Mouse (Mus musculus): Measurements from ENCODE around the gene Oas1a. TPM values are rescaled to one million over a fixed set of nuclear protein-coding genes. Genes with fewer than 3 reads are reported as not detected.
"Not testable (repeated sequence)": the region's sequence is repeated elsewhere in the genome, so short reads cannot be mapped to it uniquely, and the experiment has no call there.

Gene Oas1a
- polyA plus RNA-seq, 2 experiments = 1.3 to 1.5 TPM

DNA sequence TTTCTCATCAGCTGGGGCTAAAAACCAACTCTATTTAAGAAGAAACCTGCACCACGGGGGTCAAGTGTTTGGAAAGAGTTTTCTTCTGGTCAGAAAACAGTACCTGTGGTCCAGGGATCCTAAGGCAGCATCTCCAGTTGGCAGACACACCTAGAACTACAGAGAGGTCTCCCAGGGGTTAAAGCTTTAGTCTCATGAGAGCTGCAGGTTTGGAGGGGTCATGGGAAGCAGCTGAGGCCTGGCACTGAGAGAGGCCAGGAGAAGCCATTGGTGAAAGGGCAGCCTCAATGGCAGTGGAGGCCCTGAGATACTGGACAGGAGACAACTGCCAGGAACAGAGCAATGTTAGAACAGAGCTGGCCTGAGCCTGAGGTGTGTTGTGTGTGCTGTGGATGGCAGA, 6.7 kb downstream of the Oas1a start:
- 68% methylated on average over 1 of the region's 1 CpGs for WGBS
- no peak for DNase-seq (ENCODE audit: low spot score)
- H3K4me2 ChIP-seq (replicated peaks; ENCODE audit: low read depth, low read length, severe bottlenecking) = no peak overlapping the region
- no peaks in the 10 kb centered on the region for H3K4me1 ChIP-seq (ENCODE audit: control insufficient read depth, insufficient read depth, low read length)
- H3K4me3 ChIP-seq (replicated peaks; ENCODE audit: low read length) = no peak overlapping the region
- H3K9ac ChIP-seq (ENCODE audit: low read depth, low read length, severe bottlenecking) = no peak overlapping the region
- H3K27ac ChIP-seq (replicated peaks; ENCODE audit: low read depth, low read length) = no peak overlapping the region
- no peaks in the 10 kb centered on the region for H3K27me3 ChIP-seq (ENCODE audit: control insufficient read depth, insufficient read depth, low read length)
- no peaks in the 10 kb centered on the region for H3K36me3 ChIP-seq (ENCODE audit: control insufficient read depth, insufficient read depth, low read length)
- no peaks in the 10 kb centered on the region for H3K9me3 ChIP-seq (ENCODE audit: control insufficient read depth, low read length)
- no peak for TF ChIP-seq POLR2A (IDR thresholded peaks at IDR 0.05; ENCODE audit: borderline replicate concordance, extremely low read depth, insufficient read depth, insufficient read length)
- ATAC-seq (ENCODE audit: low FRiP score, low read depth) = no peak

DNA sequence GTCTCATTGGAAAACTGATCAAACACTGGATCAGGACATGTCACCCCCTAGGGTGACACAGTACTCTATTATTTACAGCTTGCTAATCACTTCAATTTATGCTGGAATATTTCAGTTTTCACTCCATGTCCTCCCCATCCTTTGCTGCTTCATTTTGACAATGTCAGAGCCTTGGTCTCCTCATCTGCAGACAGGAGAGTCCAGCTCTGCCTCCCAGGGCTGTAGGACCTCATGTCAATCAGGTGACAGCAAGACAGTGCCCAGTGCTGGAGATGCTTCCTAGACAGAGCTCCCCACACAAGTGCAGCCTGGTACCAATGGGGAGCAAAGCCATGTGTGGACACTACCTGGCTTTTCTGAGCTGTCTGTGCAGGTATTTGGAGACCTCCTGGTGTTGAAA, 8.6 kb downstream of the Oas1a start:
- Histone ChIP-seq H3K4me1 (ENCODE audit: control insufficient read depth, insufficient read depth, low read length) (no peaks in the 10 kb centered on the region), H3K9me3 (ENCODE audit: control insufficient read depth, low read length) (no peaks in the 10 kb centered on the region), H3K4me3 (replicated peaks; ENCODE audit: low read length) (no peak overlapping the region), H3K27me3 (ENCODE audit: control insufficient read depth, insufficient read depth, low read length) (no peaks in the 10 kb centered on the region), H3K36me3 (ENCODE audit: control insufficient read depth, insufficient read depth, low read length) (no peaks in the 10 kb centered on the region), H3K4me2 (replicated peaks; ENCODE audit: low read depth, low read length, severe bottlenecking) (no peak overlapping the region), H3K9ac (ENCODE audit: low read depth, low read length, severe bottlenecking) (no peak overlapping the region), H3K27ac (replicated peaks; ENCODE audit: low read depth, low read length) (no peak overlapping the region)
- TF ChIP-seq POLR2A (IDR thresholded peaks at IDR 0.05; ENCODE audit: borderline replicate concordance, extremely low read depth, insufficient read depth, insufficient read length) = no peak
- DNase-seq (ENCODE audit: low spot score) (no peak), ATAC-seq (ENCODE audit: low FRiP score, low read depth) (no peak)

DNA sequence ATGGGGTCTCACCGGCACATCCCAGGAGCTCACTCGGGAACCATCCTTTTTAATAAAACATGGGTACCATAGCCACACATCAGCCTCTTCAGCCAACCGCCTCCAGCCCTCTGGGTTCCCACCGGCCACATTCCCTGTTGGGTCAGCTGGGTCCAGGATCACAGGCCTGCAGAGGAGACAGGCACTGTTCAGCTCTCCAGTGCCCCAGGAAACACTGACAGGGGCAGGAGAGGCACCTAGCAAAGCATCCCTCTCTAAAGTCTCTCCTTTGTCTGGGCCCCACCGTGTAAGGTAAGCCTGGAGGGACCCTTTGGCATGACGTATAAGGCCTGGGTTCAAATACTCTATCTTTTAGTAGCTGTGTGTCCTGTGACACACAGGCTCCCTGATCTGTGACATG, 9.0 kb downstream of the Oas1a start:
- DNase-seq (ENCODE audit: low spot score) (no peak), ATAC-seq (ENCODE audit: low FRiP score, low read depth) (no peak)
- no peak overlapping the region for H3K9ac ChIP-seq (ENCODE audit: low read depth, low read length, severe bottlenecking)
- no peak overlapping the region for H3K27ac ChIP-seq (replicated peaks; ENCODE audit: low read depth, low read length)
- H3K4me3 ChIP-seq (replicated peaks; ENCODE audit: low read length) = no peak overlapping the region
- WGBS = 89% methylated on average over 6 of the region's 6 CpGs
- H3K4me2 ChIP-seq (replicated peaks; ENCODE audit: low read depth, low read length, severe bottlenecking) = no peak overlapping the region
- no peak for TF ChIP-seq POLR2A (IDR thresholded peaks at IDR 0.05; ENCODE audit: borderline replicate concordance, extremely low read depth, insufficient read depth, insufficient read length)
- H3K9me3 ChIP-seq (ENCODE audit: control insufficient read depth, low read length) = no peaks in the 10 kb centered on the region
- H3K36me3 ChIP-seq (ENCODE audit: control insufficient read depth, insufficient read depth, low read length) = no peaks in the 10 kb centered on the region
- no peaks in the 10 kb centered on the region for H3K4me1 ChIP-seq (ENCODE audit: control insufficient read depth, insufficient read depth, low read length)
- H3K27me3 ChIP-seq (ENCODE audit: control insufficient read depth, insufficient read depth, low read length) = no peaks in the 10 kb centered on the region

DNA sequence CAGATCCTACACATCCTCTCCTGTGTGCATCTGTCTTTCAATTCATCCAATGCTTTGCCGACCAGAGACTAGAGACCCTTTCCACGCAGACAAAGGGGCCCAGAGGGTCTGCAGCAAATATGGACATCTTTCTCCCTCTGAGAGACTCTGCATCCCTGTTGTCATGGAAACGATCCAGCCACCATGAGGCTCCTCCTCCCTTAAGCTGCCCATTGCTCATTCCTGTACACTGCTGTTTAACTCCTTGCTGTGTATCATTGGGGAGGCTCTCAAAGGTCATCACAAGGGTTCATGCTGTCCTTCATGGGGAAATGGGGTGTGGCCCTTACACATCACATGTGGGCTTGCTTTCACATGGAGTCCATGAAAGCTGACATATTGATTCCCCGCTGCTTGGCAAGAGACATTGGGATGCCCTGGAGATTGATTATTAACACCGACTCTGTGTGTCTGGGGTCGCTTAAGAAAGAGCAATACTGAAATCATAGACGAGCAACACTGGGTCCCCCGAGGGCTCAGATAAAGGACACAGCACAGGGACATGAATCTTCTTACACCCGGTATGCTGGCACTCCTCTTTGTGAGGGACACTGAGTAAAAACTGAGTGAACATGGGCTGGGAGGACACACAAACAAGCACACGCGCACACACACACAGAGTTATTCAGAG, 12.0 kb downstream of the Oas1a start:
- no peak overlapping the region for H3K4me2 ChIP-seq (replicated peaks; ENCODE audit: low read depth, low read length, severe bottlenecking)
- no peak for ATAC-seq (ENCODE audit: low FRiP score, low read depth)
- H3K27me3 ChIP-seq (ENCODE audit: control insufficient read depth, insufficient read depth, low read length) = no peaks in the 10 kb centered on the region
- 86% methylated on average over 11 of the region's 11 CpGs for WGBS
- DNase-seq (ENCODE audit: low spot score) = no peak
- no peaks in the 10 kb centered on the region for H3K36me3 ChIP-seq (ENCODE audit: control insufficient read depth, insufficient read depth, low read length)
- H3K27ac ChIP-seq (replicated peaks; ENCODE audit: low read depth, low read length) = no peak overlapping the region
- H3K9me3 ChIP-seq (ENCODE audit: control insufficient read depth, low read length) = no peaks in the 10 kb centered on the region
- no peak overlapping the region for H3K9ac ChIP-seq (ENCODE audit: low read depth, low read length, severe bottlenecking)
- no peak for TF ChIP-seq POLR2A (IDR thresholded peaks at IDR 0.05; ENCODE audit: borderline replicate concordance, extremely low read depth, insufficient read depth, insufficient read length)
- no peak overlapping the region for H3K4me3 ChIP-seq (replicated peaks; ENCODE audit: low read length)
- H3K4me1 ChIP-seq (ENCODE audit: control insufficient read depth, insufficient read depth, low read length) = no peaks in the 10 kb centered on the region

DNA sequence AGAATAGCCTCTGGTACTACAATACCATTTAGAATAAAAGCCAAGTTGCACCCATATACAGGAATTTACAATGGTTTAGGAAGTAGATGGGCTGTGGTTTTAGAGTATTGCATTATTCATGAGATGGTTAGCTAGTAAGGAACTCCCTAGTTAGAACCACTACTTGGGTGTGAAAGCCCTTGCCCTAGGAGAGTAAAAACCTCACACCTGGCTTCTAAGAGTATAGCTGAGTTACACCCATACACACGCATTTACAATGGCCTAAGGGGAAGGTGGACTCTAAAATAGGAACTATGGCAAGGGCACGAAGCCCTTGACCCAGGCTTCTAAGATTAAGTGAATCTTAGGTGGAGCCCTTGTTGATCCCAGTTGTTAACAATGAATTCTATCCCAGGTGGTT, 12.6 kb downstream of the Oas1a start:
- not testable (repeated sequence) for ATAC-seq (ENCODE audit: low FRiP score, low read depth); H3K9ac ChIP-seq (ENCODE audit: low read depth, low read length, severe bottlenecking); DNase-seq (ENCODE audit: low spot score); H3K4me3 ChIP-seq (replicated peaks; ENCODE audit: low read length); H3K27ac ChIP-seq (replicated peaks; ENCODE audit: low read depth, low read length); H3K4me2 ChIP-seq (replicated peaks; ENCODE audit: low read depth, low read length, severe bottlenecking); H3K36me3 ChIP-seq (ENCODE audit: control insufficient read depth, insufficient read depth, low read length); H3K4me1 ChIP-seq (ENCODE audit: control insufficient read depth, insufficient read depth, low read length); H3K9me3 ChIP-seq (ENCODE audit: control insufficient read depth, low read length); H3K27me3 ChIP-seq (ENCODE audit: control insufficient read depth, insufficient read depth, low read length)
- WGBS = 76% methylated on average over 2 of the region's 2 CpGs

- not testable (repeated sequence) for H3K4me3 ChIP-seq (replicated peaks; ENCODE audit: low read length); H3K9ac ChIP-seq (ENCODE audit: low read depth, low read length, severe bottlenecking); H3K27me3 ChIP-seq (ENCODE audit: control insufficient read depth, insufficient read depth, low read length); ATAC-seq (ENCODE audit: low FRiP score, low read depth); H3K36me3 ChIP-seq (ENCODE audit: control insufficient read depth, insufficient read depth, low read length); H3K9me3 ChIP-seq (ENCODE audit: control insufficient read depth, low read length); DNase-seq (ENCODE audit: low spot score); H3K4me2 ChIP-seq (replicated peaks; ENCODE audit: low read depth, low read length, severe bottlenecking); H3K27ac ChIP-seq (replicated peaks; ENCODE audit: low read depth, low read length); H3K4me1 ChIP-seq (ENCODE audit: control insufficient read depth, insufficient read depth, low read length)
- WGBS = 90% methylated on average over 4 of the region's 4 CpGs
Measured at GRCm38 (mm10) chr5:120893866-120894265, 13.5 kb downstream of the Oas1a start.
